Mouse (Mus musculus) neural tube, embryonic 12.5 days (tissue): ENCODE data around the gene 1700001P01Rik. TPM values are rescaled to one million over a fixed set of nuclear protein-coding genes. Genes with fewer than 3 reads are reported as not detected.

ENCODE experiments used
- ATAC-seq: fragments of 200-750 bp; cut with Nextera tagmentation; 2 replicates; pipeline ENCODE4 v1.8.0; 2017; ENCODE audit warnings: low read depth, mild to moderate bottlenecking, moderate TSS enrichment, moderate library complexity; ENCODE audit not compliant: low FRiP score
- H3K27ac ChIP-seq: fragments of 300-500 bp; sonication (generic); 2 replicates; pipeline ENCODE4 v1.5.1; 2016
- H3K27me3 ChIP-seq: fragments of 300-500 bp; sonication (generic); replicated peaks from 2 replicates; pipeline ENCODE4 v1.6.1; 2016; ENCODE audit warnings: mild to moderate bottlenecking
- H3K36me3 ChIP-seq: fragments of 300-500 bp; sonication (generic); 2 replicates; pipeline ENCODE4 v1.6.1; 2016; ENCODE audit warnings: mild to moderate bottlenecking
- H3K4me1 ChIP-seq: fragments of 300-500 bp; sonication (generic); 2 replicates; pipeline ENCODE4 v1.6.1; 2016
- H3K4me2 ChIP-seq: fragments of 300-500 bp; sonication (generic); replicated peaks from 2 replicates; pipeline ENCODE4 v1.6.1; 2016; ENCODE audit warnings: mild to moderate bottlenecking
- H3K4me3 ChIP-seq: fragments of 300-500 bp; sonication (generic); 2 replicates; pipeline ENCODE4 v1.5.1; 2016
- H3K9ac ChIP-seq: fragments of 300-500 bp; sonication (generic); 2 replicates; pipeline ENCODE4 v1.6.1; 2016; ENCODE audit warnings: mild to moderate bottlenecking
- H3K9me3 ChIP-seq: fragments of 300-500 bp; sonication (generic); 2 replicates; pipeline ENCODE4 v1.6.1; 2016; ENCODE audit warnings: mild to moderate bottlenecking
- WGBS: fragments of 180-500 bp; shearing (Covaris S2); methylation state at CpG from one replicate; pipeline ENCODE4 v1.1.7; 2016; 5-methylcytosine and 5-hydroxymethylcytosine counted together
- polyA plus RNA-seq: library from polyadenylated mRNA; unstranded; fragments of >200 nt; fragmentation: Nextera tagmentation; extraction: Ambion mirVana; gene quantifications from 2 replicates; pipeline ENCODE4 v1.2.1, GENCODE M21; 2016

The 1700001P01Rik gene
- polyA plus RNA-seq, 1 experiment from 2014 or later: 0.56 TPM

DNA sequence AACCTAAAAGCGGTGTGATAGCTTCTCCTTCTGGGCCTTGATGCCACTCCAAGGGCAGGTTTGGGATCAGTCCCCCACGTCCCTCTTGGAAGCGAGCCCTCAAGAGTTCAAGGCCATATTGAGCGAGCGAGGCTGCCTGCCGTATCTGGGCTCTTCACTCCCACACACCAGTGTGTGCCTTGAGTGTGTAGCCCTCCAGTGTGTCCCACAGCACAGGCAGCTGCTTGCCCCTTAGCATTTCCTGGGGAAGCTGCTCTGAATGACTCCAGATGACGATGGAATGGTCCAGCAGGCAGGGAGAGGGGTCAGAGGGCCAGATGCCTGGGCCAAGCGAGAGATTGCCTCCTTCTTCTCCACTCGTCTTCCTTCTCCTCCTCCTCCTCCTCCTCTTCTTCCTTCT, 41.2 kb upstream of the 1700001P01Rik start:
- peaks cover 32% of the 10 kb centered on the region for H3K4me1 ChIP-seq

DNA sequence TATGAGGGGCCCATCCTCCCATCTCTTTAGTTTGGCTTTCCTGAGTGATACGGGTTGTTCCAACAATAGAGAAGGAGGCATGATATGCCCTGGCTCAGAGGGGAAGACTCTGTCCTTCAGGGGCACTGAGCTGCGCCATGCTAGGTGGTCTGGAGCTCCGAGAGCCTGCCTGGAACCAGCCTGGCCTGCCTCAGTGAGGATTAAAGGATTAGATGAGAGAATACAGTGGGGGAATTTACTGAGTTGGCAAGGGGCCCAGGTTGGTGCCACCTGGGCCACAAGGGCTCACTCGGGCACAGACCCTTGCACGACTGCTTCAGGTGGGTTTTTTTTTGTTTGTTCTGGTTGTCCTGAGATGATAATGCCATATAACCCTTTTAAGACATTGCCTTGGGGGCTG, 40.5 kb upstream of the 1700001P01Rik start:
- Histone ChIP-seq H3K4me1 (peaks cover 40% of the 10 kb centered on the region), H3K9ac (no peak overlapping the region), H3K36me3 (peaks cover 44% of the 10 kb centered on the region), H3K27ac (no peak overlapping the region), H3K4me2 (no peak overlapping the region), H3K9me3 (no peaks in the 10 kb centered on the region), H3K27me3 (no peaks in the 10 kb centered on the region), H3K4me3 (no peak overlapping the region)
- ATAC-seq: no peak
- WGBS: 84% methylated on average over 5 of the region's 5 CpGs

More for the DNA sequence above, 41.2 kb upstream of the 1700001P01Rik start:
- Histone ChIP-seq H3K27ac (no peak overlapping the region), H3K36me3 (peaks cover 50% of the 10 kb centered on the region), H3K9ac (no peak overlapping the region), H3K4me2 (no peak overlapping the region), H3K4me3 (no peak overlapping the region), H3K27me3 (no peaks in the 10 kb centered on the region), H3K9me3 (no peaks in the 10 kb centered on the region)
- ATAC-seq: no peak
- 63% methylated on average over 9 of the region's 9 CpGs for WGBS

DNA sequence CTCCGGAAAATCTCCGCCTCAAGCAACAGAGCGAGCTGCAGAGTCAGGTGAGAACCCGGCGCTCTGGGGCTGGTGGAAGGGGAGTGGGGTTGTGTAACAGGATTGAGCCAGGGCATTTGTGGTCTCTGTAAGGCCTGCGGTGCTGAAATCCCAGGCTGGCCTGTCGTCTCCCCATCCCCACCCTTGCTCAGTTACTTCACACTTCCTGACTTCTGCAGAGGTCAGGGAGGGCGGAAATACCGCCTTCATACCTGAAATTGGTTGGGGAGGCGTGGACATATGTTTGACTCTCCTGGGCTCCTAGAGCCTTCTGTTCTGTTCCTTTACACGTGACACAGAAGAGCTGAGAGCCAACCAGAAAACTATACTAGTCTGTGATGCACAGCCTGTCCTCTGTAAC, 40.0 kb upstream of the 1700001P01Rik start:
- no peak overlapping the region for H3K27ac ChIP-seq

GRCm38 (mm10) chr11:97813746-97814515, 38.2 kb upstream of the 1700001P01Rik start:
- H3K9ac ChIP-seq: no peak overlapping the region
- no peaks in the 10 kb centered on the region for H3K27me3 ChIP-seq
- H3K27ac ChIP-seq: no peak overlapping the region
- no peaks in the 10 kb centered on the region for H3K9me3 ChIP-seq
- no peak for ATAC-seq
- no peak overlapping the region for H3K4me2 ChIP-seq
- H3K36me3 ChIP-seq: peaks cover 39% of the 10 kb centered on the region
- 84% methylated on average over 17 of the region's 17 CpGs for WGBS
- H3K4me1 ChIP-seq: peaks cover 51% of the 10 kb centered on the region
- no peak overlapping the region for H3K4me3 ChIP-seq

More for the DNA sequence above, 40.0 kb upstream of the 1700001P01Rik start:
- 88% methylated on average over 11 of the region's 11 CpGs for WGBS
- Histone ChIP-seq H3K9me3 (no peaks in the 10 kb centered on the region), H3K36me3 (peaks cover 41% of the 10 kb centered on the region), H3K4me1 (peaks cover 43% of the 10 kb centered on the region), H3K9ac (no peak overlapping the region), H3K27me3 (no peaks in the 10 kb centered on the region), H3K4me2 (no peak overlapping the region), H3K4me3 (no peak overlapping the region)
- no peak for ATAC-seq

DNA sequence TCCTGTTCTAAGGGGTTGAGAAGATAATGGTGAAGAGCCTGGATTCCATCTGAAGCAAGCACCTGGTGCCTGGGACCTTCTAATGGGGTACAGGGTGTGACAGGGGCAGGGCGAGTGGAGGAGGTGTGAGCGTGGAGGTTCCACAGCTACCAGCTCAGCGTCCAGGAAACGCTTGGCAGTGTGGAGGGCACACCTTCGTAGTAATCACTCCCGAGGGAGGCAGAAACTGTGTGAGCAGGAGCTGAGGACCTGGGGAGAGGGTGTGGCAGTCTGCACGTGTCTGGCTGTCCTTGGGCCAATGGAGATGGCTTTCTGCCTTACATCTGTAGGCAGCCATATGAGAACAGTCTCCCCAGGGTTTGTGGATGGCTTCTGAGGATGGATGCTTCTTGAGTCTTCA, 37.4 kb upstream of the 1700001P01Rik start:
- ATAC-seq: peak; percentile 21; the same call in 1 of the 2 replicates
- H3K4me2 ChIP-seq: peak overlapping the region; percentile 46
- peaks cover 43% of the 10 kb centered on the region for H3K36me3 ChIP-seq
- peak overlapping the region; percentile 36; the same call in 1 of the 2 replicates for H3K9ac ChIP-seq
- H3K27ac ChIP-seq: peak overlapping the region; percentile 61
- peaks cover 52% of the 10 kb centered on the region for H3K4me1 ChIP-seq
- H3K9me3 ChIP-seq: no peaks in the 10 kb centered on the region
- H3K4me3 ChIP-seq: no peak overlapping the region
- H3K27me3 ChIP-seq: no peaks in the 10 kb centered on the region
- 58% methylated on average over 7 of the region's 7 CpGs for WGBS

- no peaks in the 10 kb centered on the region for H3K9me3 ChIP-seq
- H3K4me1 ChIP-seq: peaks cover 53% of the 10 kb centered on the region
- WGBS: 32% methylated on average over 3 of the region's 3 CpGs
- peak; percentile 85 for ATAC-seq
- H3K4me3 ChIP-seq: no peak overlapping the region
- H3K4me2 ChIP-seq: peak overlapping the region; percentile 46
- peak overlapping the region; percentile 61 for H3K27ac ChIP-seq
- H3K9ac ChIP-seq: peak overlapping the region; percentile 36
- no peaks in the 10 kb centered on the region for H3K27me3 ChIP-seq
- peaks cover 47% of the 10 kb centered on the region for H3K36me3 ChIP-seq
Measured at GRCm38 (mm10) chr11:97812491-97812921, 36.8 kb upstream of the 1700001P01Rik start.

DNA sequence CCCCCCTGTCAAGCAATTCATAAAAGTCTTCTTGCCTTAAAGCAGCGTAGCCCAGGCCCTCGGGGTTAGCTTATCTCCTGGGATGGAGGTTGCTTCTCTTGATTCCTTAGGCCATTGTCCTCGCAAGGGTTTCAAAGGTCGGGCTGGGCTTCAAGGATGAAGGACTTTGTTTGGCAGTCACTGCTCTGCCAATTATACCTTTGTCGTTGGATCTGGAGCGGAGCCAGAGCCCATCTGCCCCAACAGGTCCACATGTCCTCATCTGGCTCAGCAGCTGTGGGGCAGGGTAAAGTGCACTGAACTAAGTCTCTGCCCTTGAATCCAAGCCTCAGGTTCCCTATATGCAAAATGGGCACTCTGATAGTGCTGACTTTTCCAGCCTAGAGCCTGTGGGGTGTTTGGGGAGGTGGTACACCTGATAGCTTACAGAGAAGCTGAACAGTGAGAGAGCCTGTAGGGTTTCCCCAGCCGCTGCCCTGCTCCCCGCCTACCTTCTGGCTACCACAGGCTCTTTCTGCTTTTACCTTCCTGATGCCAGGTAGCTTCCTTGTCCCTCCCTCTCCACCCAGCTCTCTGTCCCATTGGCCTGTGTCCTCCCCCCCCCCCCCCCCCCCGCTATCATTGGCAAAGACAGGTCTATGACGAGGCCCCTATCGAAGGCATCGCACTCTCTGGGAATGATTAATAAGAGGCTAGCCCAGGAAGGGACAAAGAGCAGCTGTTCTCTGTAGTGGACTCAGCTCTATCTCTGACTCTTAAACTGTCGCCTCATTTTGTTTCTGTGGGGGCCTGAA, 36.0 kb upstream of the 1700001P01Rik start:
- H3K9me3 ChIP-seq: no peaks in the 10 kb centered on the region
- peaks cover 55% of the 10 kb centered on the region for H3K4me1 ChIP-seq
- H3K9ac ChIP-seq: peak overlapping the region; percentile 36; the same call in 1 of the 2 replicates
- no peaks in the 10 kb centered on the region for H3K27me3 ChIP-seq
- H3K4me2 ChIP-seq: peak overlapping the region; percentile 46
- H3K4me3 ChIP-seq: no peak overlapping the region
- ATAC-seq: 0 out of 2 replicates have a peak, but pooled peaks have one; percentile 19
- H3K36me3 ChIP-seq: peaks cover 49% of the 10 kb centered on the region
- WGBS: 33% methylated on average over 13 of the region's 13 CpGs
- peak overlapping the region; percentile 61 for H3K27ac ChIP-seq

DNA sequence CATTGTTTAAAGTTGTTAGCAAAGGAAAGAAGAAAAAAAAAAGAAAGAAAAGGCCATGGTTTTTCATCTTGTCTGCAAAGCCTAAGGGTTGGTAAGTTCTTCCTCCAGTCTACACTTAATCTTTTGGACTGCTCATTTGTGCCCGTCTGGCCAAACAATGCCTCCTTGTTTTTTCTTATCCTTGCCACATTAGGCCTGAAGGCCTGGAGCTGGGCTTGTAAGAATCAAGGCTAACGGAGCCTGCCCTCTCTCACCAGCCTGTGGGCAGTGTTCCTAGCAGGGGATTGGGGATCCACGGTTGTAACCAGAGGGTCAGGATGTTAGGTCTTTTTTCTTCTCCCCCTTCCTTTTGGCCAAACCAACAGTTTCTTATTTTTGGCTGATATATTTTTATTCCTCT, 35.3 kb upstream of the 1700001P01Rik start:
- Histone ChIP-seq H3K9ac (no peak overlapping the region), H3K36me3 (peaks cover 44% of the 10 kb centered on the region), H3K4me2 (no peak overlapping the region), H3K4me3 (no peak overlapping the region), H3K9me3 (no peaks in the 10 kb centered on the region), H3K27ac (no peak overlapping the region), H3K4me1 (peaks cover 63% of the 10 kb centered on the region), H3K27me3 (no peaks in the 10 kb centered on the region)
- no peak for ATAC-seq
- 28% methylated on average over 3 of the region's 3 CpGs for WGBS

DNA sequence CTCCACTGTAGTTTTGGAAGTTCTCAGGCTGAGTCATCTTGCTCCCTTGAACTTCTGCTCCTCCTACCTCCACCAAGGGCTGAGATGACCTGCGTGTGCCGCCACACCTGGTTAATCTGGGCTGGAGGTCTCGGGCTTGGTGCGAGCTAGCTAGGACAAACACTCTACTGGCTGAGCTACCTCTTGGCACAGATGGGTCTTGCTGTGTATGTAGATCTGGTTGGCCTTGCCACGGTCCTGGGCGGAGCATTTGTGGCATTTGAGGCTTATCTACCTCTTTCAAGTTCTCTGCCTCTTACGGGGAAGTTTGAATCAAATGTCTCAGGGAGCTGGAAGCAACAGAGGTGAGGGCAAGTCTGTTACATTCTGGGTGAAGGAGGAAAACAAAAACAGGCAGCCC, 34.6 kb upstream of the 1700001P01Rik start:
- WGBS: 91% methylated on average over 7 of the region's 7 CpGs
- Histone ChIP-seq H3K9ac (no peak overlapping the region), H3K4me1 (peaks cover 69% of the 10 kb centered on the region), H3K27ac (no peak overlapping the region), H3K4me2 (no peak overlapping the region), H3K27me3 (no peaks in the 10 kb centered on the region), H3K36me3 (peaks cover 38% of the 10 kb centered on the region), H3K4me3 (no peak overlapping the region), H3K9me3 (no peaks in the 10 kb centered on the region)
- no peak for ATAC-seq

DNA sequence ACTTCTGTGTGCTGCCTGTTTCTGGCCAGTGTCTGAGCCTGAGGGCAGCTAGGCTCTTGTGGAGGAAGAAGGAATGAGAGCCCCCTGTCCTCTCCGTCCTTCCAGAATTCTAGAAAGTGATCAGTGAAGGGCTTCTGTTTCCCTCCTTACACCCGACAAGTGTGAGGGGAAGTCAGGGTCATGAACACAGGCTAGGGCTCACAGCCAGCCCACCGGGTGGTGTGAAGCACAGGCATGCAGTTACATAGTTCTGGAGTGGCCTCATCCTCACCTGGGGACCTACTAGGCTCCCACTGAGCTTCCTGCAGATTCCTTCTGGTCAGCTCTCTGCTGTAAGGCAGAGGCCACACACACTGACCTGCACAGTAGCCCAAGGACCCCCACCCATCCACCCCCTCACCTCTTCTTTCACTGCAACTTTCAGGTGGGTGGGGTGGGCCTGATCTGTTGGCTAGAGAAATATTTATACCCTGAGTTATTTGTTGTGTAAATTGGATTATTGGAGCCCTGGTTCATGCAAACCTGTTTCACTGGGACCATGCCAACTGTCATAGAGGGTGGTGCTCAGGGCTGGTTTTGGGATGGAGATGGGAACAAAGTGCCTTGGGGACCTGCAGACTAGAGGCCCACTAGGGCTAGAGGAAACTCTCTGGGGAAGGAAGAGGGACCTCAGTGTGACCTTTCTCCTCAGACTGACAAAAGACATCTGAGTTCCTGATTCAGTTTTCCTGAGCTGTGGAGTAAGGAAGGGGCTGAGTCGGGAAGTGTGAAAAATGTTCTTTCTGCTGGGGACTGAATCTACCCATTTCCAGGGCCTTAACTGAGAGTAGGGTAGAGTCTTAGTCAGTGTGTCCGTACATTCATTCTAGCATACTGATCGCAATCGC, 33.8 kb upstream of the 1700001P01Rik start:
- 78% methylated on average over 7 of the region's 7 CpGs for WGBS
- Histone ChIP-seq H3K4me1 (peaks cover 78% of the 10 kb centered on the region), H3K27me3 (no peaks in the 10 kb centered on the region), H3K9ac (no peak overlapping the region), H3K4me3 (no peak overlapping the region), H3K4me2 (0 out of 2 replicates have a peak overlapping the region, but pooled peaks have one; percentile 25), H3K27ac (no peak overlapping the region), H3K36me3 (peaks cover 29% of the 10 kb centered on the region), H3K9me3 (no peaks in the 10 kb centered on the region)
- no peak for ATAC-seq

DNA sequence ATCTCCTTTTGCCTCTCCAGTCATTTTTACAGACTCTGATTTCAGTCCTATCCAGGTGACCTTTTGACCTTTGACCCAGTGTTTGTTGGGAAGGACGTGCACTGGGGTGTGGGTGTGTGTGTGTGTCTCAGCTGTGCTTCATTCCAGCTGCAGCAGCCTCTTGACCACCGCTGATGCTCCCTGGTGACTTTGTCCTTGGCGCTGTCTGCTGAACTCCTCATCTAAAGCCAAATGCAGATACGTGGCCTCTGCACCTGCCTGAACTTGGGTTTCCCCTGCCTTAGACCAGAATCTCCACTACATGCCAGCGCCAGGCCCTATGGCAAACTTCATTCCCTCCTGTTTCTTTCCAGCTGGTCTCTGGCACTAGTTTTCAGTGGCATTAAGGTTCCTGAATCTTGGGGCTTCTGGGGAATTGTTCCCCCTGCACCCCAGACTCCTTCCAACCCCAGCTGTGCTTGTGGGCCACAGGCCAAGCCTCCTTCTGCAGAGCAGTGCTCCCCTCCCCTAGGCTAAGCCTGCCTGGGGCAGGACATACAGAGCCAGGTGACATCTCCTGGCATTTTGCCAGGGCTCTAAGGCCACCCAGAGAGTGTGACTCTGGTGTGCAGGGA, 33.0 kb upstream of the 1700001P01Rik start:
- ATAC-seq: no peak
- no peaks in the 10 kb centered on the region for H3K27me3 ChIP-seq
- WGBS: 48% methylated on average over 5 of the region's 5 CpGs
- H3K4me1 ChIP-seq: peaks cover 85% of the 10 kb centered on the region
- H3K4me2 ChIP-seq: peak overlapping the region; percentile 25; the same call in 1 of the 2 replicates
- peaks cover 29% of the 10 kb centered on the region for H3K36me3 ChIP-seq
- H3K9me3 ChIP-seq: no peaks in the 10 kb centered on the region
- no peak overlapping the region for H3K9ac ChIP-seq
- peak overlapping the region; percentile 42; the same call in 1 of the 2 replicates for H3K27ac ChIP-seq
- H3K4me3 ChIP-seq: no peak overlapping the region
